Mouse (Mus musculus) retina, postnatal 1 day (tissue): ENCODE measurements at regions not wholly inside any gene's neighbourhood (a gene's known extent, or its start where the extent isn't known, plus 50 kb on each side); places are given as distances from the start of the nearest gene placed in this dataset.

ENCODE experiments used
- DNase-seq: peaks from one replicate; pipeline ENCODE4 v3.0.0-alpha.2; 2012

GRCm38 (mm10) chr10:114083441-114083840 is 718.7 kb downstream of the Trhde start:
- DNase-seq: no peak

- DNase-seq: no peak
Measured at GRCm38 (mm10) chr10:114041991-114042390, 760.1 kb downstream of the Trhde start.

GRCm38 (mm10) chr10:114013427-114013826 is 788.7 kb downstream of the Trhde start:
- no peak for DNase-seq

GRCm38 (mm10) chr10:113985376-113985775 is 816.7 kb downstream of the Trhde start:
- no peak for DNase-seq

- peak; percentile 7 for DNase-seq
Measured at GRCm38 (mm10) chr10:113972826-113973225, 829.3 kb downstream of the Trhde start.

- no peak for DNase-seq
Measured at GRCm38 (mm10) chr10:113946801-113947200, 855.3 kb downstream of the Trhde start.

GRCm38 (mm10) chr10:113939524-113939923 is 862.6 kb downstream of the Trhde start:
- no peak for DNase-seq

- no peak for DNase-seq
Measured at GRCm38 (mm10) chr10:113930201-113930790, 871.8 kb downstream of the Trhde start.

- no peak for DNase-seq
Measured at GRCm38 (mm10) chr10:113916705-113917104, 885.4 kb downstream of the Trhde start.

GRCm38 (mm10) chr10:113902744-113903143 is 899.4 kb downstream of the Trhde start:
- no peak for DNase-seq

- peak; percentile 80 for DNase-seq
Measured at GRCm38 (mm10) chr10:113874419-113875161, 927.5 kb downstream of the Trhde start.

GRCm38 (mm10) chr10:113824596-113824995 is 895.8 kb upstream of the Atxn7l3b start:
- no peak for DNase-seq
